ENCODE assay signal across 9 mouse cellular contexts in the genomic region with DNA sequence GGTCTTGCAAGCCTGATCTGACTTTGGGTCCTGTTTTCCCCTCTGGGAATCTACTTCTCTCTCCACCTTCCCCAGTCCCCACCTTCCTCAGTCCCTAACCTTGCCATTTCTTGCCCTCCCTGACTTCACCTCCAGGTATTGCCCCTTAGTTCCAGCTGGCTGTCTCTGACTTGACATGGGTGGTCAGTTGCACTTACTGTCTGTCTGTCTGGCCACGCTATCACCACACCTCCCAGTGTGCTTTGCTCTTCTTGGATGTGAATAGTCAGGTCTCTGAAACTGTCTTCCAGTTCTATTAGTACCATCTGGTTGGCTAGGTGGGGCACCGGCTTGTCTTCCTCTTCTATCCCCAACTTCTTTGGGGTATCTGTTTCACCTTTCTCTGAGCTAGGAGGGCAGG. TPM values are rescaled to one million over a fixed set of nuclear protein-coding genes. Genes with fewer than 3 reads are reported as not detected.
DNase-seq lines count a peak whose midpoint lies in the region; ATAC-seq lines count a peak whose summit lies in the region.
"Had no signal": no experiment of that assay in that cellular context is flagged by ENCODE, and none has a peak within 500 bp of the region (broad histone marks: within the 10 kb centered on the region; RNA-seq: fewer than 3 reads in every experiment).

No protein-coding gene starts in this region.

- H3K9me3 ChIP-seq in lung, embryonic 16.5 days (ENCODE audit: control insufficient read depth, low read length) = no peaks in the 10 kb centered on the region
- H3K9me3 ChIP-seq in forebrain, embryonic 13.5 days (replicated peaks) = no peaks in the 10 kb centered on the region
- H3K9me3 ChIP-seq in limb, embryonic 12.5 days = no peaks in the 10 kb centered on the region

- peaks cover 22% of the 10 kb centered on the region for H3K4me1 ChIP-seq in lung, embryonic 16.5 days (replicated peaks; ENCODE audit: control insufficient read depth, insufficient read depth, low read length)
- peaks cover 48% of the 10 kb centered on the region for H3K4me1 ChIP-seq in forebrain, embryonic 13.5 days
- H3K4me1 ChIP-seq in limb, embryonic 12.5 days (replicated peaks) = peaks cover 18% of the 10 kb centered on the region

- H3K36me3 ChIP-seq in lung, embryonic 16.5 days (ENCODE audit: control insufficient read depth, insufficient read depth, low read length) = no peaks in the 10 kb centered on the region
- no peaks in the 10 kb centered on the region for H3K36me3 ChIP-seq in forebrain, embryonic 13.5 days (ENCODE audit: poor library complexity, severe bottlenecking)
- no peaks in the 10 kb centered on the region for H3K36me3 ChIP-seq in limb, embryonic 12.5 days

- H3K4me3 ChIP-seq in lung, embryonic 16.5 days (ENCODE audit: low read length) = peak overlapping the region; percentile 82
- H3K4me3 ChIP-seq in forebrain, embryonic 13.5 days = peak overlapping the region; percentile 89
- peak overlapping the region; percentile 82 for H3K4me3 ChIP-seq in limb, embryonic 12.5 days (replicated peaks)

- DNase-seq in lung, adult 18-20 months = no peak
- DNase-seq in retina, embryonic 14.5 days (ENCODE audit: low spot score) = peak; percentile 32
- DNase-seq in thymus, postnatal 4 days = no peak
- DNase-seq in thymus, postnatal 10 days (ENCODE audit: low spot score in 2 of 2) = no peak
- DNase-seq: adrenal gland, adult 2 months had no signal

- H3K27ac ChIP-seq in lung, embryonic 16.5 days (ENCODE audit: low read length) = no peak overlapping the region
- no peak overlapping the region for H3K27ac ChIP-seq in forebrain, embryonic 13.5 days
- H3K27ac ChIP-seq in limb, embryonic 12.5 days = no peak overlapping the region

- no peak for ATAC-seq in lung, embryonic 16.5 days (ENCODE audit: low read depth)
- ATAC-seq in forebrain, embryonic 13.5 days = no peak
- ATAC-seq in limb, embryonic 12.5 days (ENCODE audit: insufficient number of reproducible peaks, insufficient read depth, low FRiP score, low TSS enrichment, low read depth) = no peak
- no peak for ATAC-seq in cerebellum, adult (ENCODE audit: insufficient number of reproducible peaks, low FRiP score, low TSS enrichment)

- H3K27me3 ChIP-seq in lung, embryonic 16.5 days (ENCODE audit: control insufficient read depth, insufficient read depth, low read depth, low read length) = peaks cover 10% of the 10 kb centered on the region
- peaks cover 4% of the 10 kb centered on the region; the same call in 1 of the 2 replicates for H3K27me3 ChIP-seq in forebrain, embryonic 13.5 days
- H3K27me3 ChIP-seq in limb, embryonic 12.5 days = peaks cover 24% of the 10 kb centered on the region

- 29% methylated on average over 2 of the region's 2 CpGs for WGBS in lung, embryonic 16.5 days
- WGBS in forebrain, embryonic 13.5 days = 17% methylated on average over 2 of the region's 2 CpGs
- WGBS in limb, embryonic 12.5 days = 34% methylated on average over 2 of the region's 2 CpGs

- peak overlapping the region; percentile 85 for H3K9ac ChIP-seq in lung, embryonic 16.5 days (ENCODE audit: low read length)
- H3K9ac ChIP-seq in forebrain, embryonic 13.5 days = peak overlapping the region; percentile 94
- peak overlapping the region; percentile 85 for H3K9ac ChIP-seq in limb, embryonic 12.5 days (replicated peaks)

- H3K4me2 ChIP-seq in lung, embryonic 16.5 days (ENCODE audit: low read depth, low read length) = peak overlapping the region; percentile 96
- H3K4me2 ChIP-seq in forebrain, embryonic 13.5 days = peak overlapping the region; percentile 86
- H3K4me2 ChIP-seq in limb, embryonic 12.5 days = peak overlapping the region; percentile 84

RNA-seq across cellular contexts. Expression of gene Xylt1, which starts 1.2 kb away (rescaled TPM):
- 0.75 and 0.93 TPM in 2 replicates for polyA plus RNA-seq in lung, embryonic 16.5 days (2015; fragmentation: Nextera tagmentation; extraction: Ambion mirVana)
- polyA plus RNA-seq in forebrain, embryonic 13.5 days (2015; fragmentation: Nextera tagmentation; extraction: Ambion mirVana) = 2.4 and 2.5 TPM in 2 replicates
- 1.8 and 2.4 TPM in 2 replicates for polyA plus RNA-seq in limb, embryonic 12.5 days (2016; fragmentation: Nextera tagmentation; extraction: Ambion mirVana)
